Mouse (Mus musculus): Measurements from ENCODE around the gene Adam19.

- TF ChIP-seq CTCF (conservative IDR thresholded peaks at IDR 0.05; ENCODE audit: insufficient read depth, insufficient read length, low read depth, low read length) (no peak), POLR2A (IDR thresholded peaks at IDR 0.05; ENCODE audit: low read depth, low read length) (no peak)
Observed at GRCm38 (mm10) chr11:46031470-46031869, 24.3 kb upstream of the Adam19 start.
